In genomic region chr3:105705561-105705960, GRCm38 (mm10) we compare ENCODE assay signal across 8 mouse cellular contexts. TPM values are rescaled to one million over a fixed set of nuclear protein-coding genes. Genes with fewer than 3 reads are reported as not detected.
DNase-seq lines count a peak whose midpoint lies in the region; ATAC-seq and TF ChIP-seq lines count a peak whose summit lies in the region.

No protein-coding gene starts in this region.

- peaks cover 6% of the 10 kb centered on the region for H3K79me3 ChIP-seq in C2C12 (ENCODE audit: low read depth)

- DNase-seq in gastrocnemius, adult 2 months, result no peak
- DNase-seq in gastrocnemius, postnatal 25 days, result no peak
- no peak for DNase-seq in liver, embryonic 14.5 days (ENCODE audit: low read depth in 3 of 3, low spot score in 3 of 3)
- no peak for DNase-seq in embryo, embryonic 10.5 days (ENCODE audit: low spot score)
- no peak for DNase-seq in yolk sac, embryonic 10.5 days (ENCODE audit: low spot score)
- no peak for DNase-seq in left cerebral cortex, adult 8-10 months (ENCODE audit: low spot score in 2 of 2)

- WGBS in forebrain, embryonic 15.5 days, result 25% methylated on average over 3 of the region's 3 CpGs
- WGBS in liver, embryonic 14.5 days (ENCODE audit: insufficient replicate concordance), result 33% methylated on average over 3 of the region's 3 CpGs

- H3K27me3 ChIP-seq in C2C12 (ENCODE audit: control insufficient read depth, insufficient read depth, insufficient read length), result no peaks in the 10 kb centered on the region
- H3K27me3 ChIP-seq in forebrain, embryonic 15.5 days, result no peaks in the 10 kb centered on the region; the same call in 1 of the 2 replicates
- peaks cover 18% of the 10 kb centered on the region for H3K27me3 ChIP-seq in liver, embryonic 14.5 days (ENCODE audit: control insufficient read depth, insufficient read depth, low read length)

- no peaks in the 10 kb centered on the region for H3K9me3 ChIP-seq in forebrain, embryonic 15.5 days
- no peaks in the 10 kb centered on the region for H3K9me3 ChIP-seq in liver, embryonic 14.5 days (ENCODE audit: control insufficient read depth, low read length)

- intact Hi-C loops in gastrocnemius, adult 2 months (cut with DNase I), result loop anchor here (1.0 kb wide), 1 partner anchor 9 kb away; no protein-coding TSS in a partner anchor

- H3K4me3 ChIP-seq in gastrocnemius, adult 2 months, result peak overlapping the region; percentile 81
- H3K4me3 ChIP-seq in C2C12 (ENCODE audit: insufficient read depth, poor library complexity, severe bottlenecking), result peak overlapping the region; percentile 36
- peak overlapping the region; percentile 49 for H3K4me3 ChIP-seq in forebrain, embryonic 15.5 days
- H3K4me3 ChIP-seq in liver, embryonic 14.5 days (ENCODE audit: insufficient read depth in 1 of 2, low read depth in 2 of 2, low read length in 2 of 2), result peak overlapping the region; percentile 63 to 66; a peak in 3 of 4 replicates

- peak overlapping the region; percentile 49 for H3K9ac ChIP-seq in forebrain, embryonic 15.5 days (replicated peaks)
- peak overlapping the region; percentile 67 for H3K9ac ChIP-seq in liver, embryonic 14.5 days (replicated peaks)

- TF ChIP-seq CTCF in gastrocnemius, adult 2 months (IDR thresholded peaks at IDR 0.05), result no peak
- no peak for TF ChIP-seq CTCF in C2C12 (IDR thresholded peaks at IDR 0.05; ENCODE audit: control insufficient read depth, insufficient read depth, insufficient read length)
- TF ChIP-seq CTCF in liver, embryonic 14.5 days (IDR thresholded peaks at IDR 0.05; ENCODE audit: low read depth), result no peak

- peaks cover 32% of the 10 kb centered on the region for H3K79me2 ChIP-seq in C2C12 (ENCODE audit: control insufficient read depth, insufficient read depth)

- no peak for ATAC-seq in forebrain, embryonic 15.5 days (replicated peaks)
- no peak for ATAC-seq in liver, embryonic 14.5 days (ENCODE audit: insufficient read depth)

- TF ChIP-seq EP300 in liver, embryonic 14.5 days (IDR thresholded peaks at IDR 0.05; ENCODE audit: low read depth), result no peak

- peaks cover 2% of the 10 kb centered on the region for H3K36me3 ChIP-seq in C2C12 (ENCODE audit: control insufficient read depth, insufficient read depth)
- H3K36me3 ChIP-seq in forebrain, embryonic 15.5 days, result no peaks in the 10 kb centered on the region
- H3K36me3 ChIP-seq in liver, embryonic 14.5 days (replicated peaks; ENCODE audit: control insufficient read depth, insufficient read depth, low read depth), result no peaks in the 10 kb centered on the region

- H3K27ac ChIP-seq in gastrocnemius, adult 2 months, result peak overlapping the region; percentile 92
- H3K27ac ChIP-seq in forebrain, embryonic 15.5 days (replicated peaks), result peak overlapping the region; percentile 62; the same call in 1 of the 2 replicates
- no peak overlapping the region for H3K27ac ChIP-seq in liver, embryonic 14.5 days

- H3K4me1 ChIP-seq in forebrain, embryonic 15.5 days, result peaks cover 34% of the 10 kb centered on the region
- peaks cover 26 to 28% of the 10 kb centered on the region in 2 experiments for H3K4me1 ChIP-seq in liver, embryonic 14.5 days (replicated peaks; ENCODE audit: control insufficient read depth in 2 of 2, insufficient read depth in 2 of 2, low read length in 1 of 2)

- peak overlapping the region; percentile 82 for H3ac ChIP-seq in C2C12 (ENCODE audit: control insufficient read depth, insufficient read length, low read depth)

- H3K4me2 ChIP-seq in forebrain, embryonic 15.5 days (replicated peaks), result peak overlapping the region; percentile 96
- H3K4me2 ChIP-seq in liver, embryonic 14.5 days (ENCODE audit: low read depth), result peak overlapping the region; percentile 100

TF ChIP-seq in C2C12, 6 proteins besides CTCF, POLR2A, EP300 and RAD21:
- no peak for TF ChIP-seq MYOD1 (IDR thresholded peaks at IDR 0.05; ENCODE audit: control insufficient read depth, insufficient read length, low read depth)
- TF ChIP-seq FOSL1 (IDR thresholded peaks at IDR 0.05; ENCODE audit: insufficient read depth, low read length, poor library complexity, severe bottlenecking), result no peak
- no peak for TF ChIP-seq MAX (IDR thresholded peaks at IDR 0.05)
- TF ChIP-seq CEBPB (IDR thresholded peaks at IDR 0.05; ENCODE audit: low read depth), result no peak
- no peak for TF ChIP-seq MYOG (IDR thresholded peaks at IDR 0.05; ENCODE audit: control insufficient read depth, extremely low read depth, insufficient read length)
- no peak for TF ChIP-seq USF1 (IDR thresholded peaks at IDR 0.05; ENCODE audit: low read depth)

RNA-seq across cellular contexts. Expression of gene Inka2, which starts 1.2 kb away (rescaled TPM):
- total RNA-seq in gastrocnemius, adult 2 months (2021), result 1 to 10 TPM; 2.9 to 4.5 TPM
- 1 to 10 TPM; 2.6 to 6.0 TPM for total RNA-seq in gastrocnemius, postnatal 25 days (2021)
- 6.3 TPM for polyA plus RNA-seq in C2C12 (2012; fragmentation: generic; extraction: Trizol)
- polyA plus RNA-seq in forebrain, embryonic 15.5 days (2015; fragmentation: Nextera tagmentation; extraction: Ambion mirVana), result 3.1 and 3.3 TPM in 2 replicates
- polyA plus RNA-seq in liver, embryonic 14.5 days (2012; rRNA removed), result 0.17 and 0.25 TPM in 2 replicates
- polyA plus RNA-seq in liver, embryonic 14.5 days (2014; fragmentation: Nextera tagmentation; extraction: Ambion mirVana), result 0.03 and 0.16 TPM in 2 replicates
- 10 to 100 TPM; 88.1 to 95.4 (median 93.2) TPM for total RNA-seq in left cerebral cortex, adult 8-10 months (2022)

RNA-seq across cellular contexts. Expression of gene Ddx20, which starts 18.2 kb away (rescaled TPM):
- 10 to 100 TPM; 10.7 to 10.9 TPM for total RNA-seq in gastrocnemius, adult 2 months (2021)
- total RNA-seq in gastrocnemius, postnatal 25 days (2021), result 1 to 10 TPM; 7.8 to 8.1 TPM
- 15.7 TPM for polyA plus RNA-seq in C2C12 (2012; fragmentation: generic; extraction: Trizol)
- 31.6 and 33.6 TPM in 2 replicates for polyA plus RNA-seq in forebrain, embryonic 15.5 days (2015; fragmentation: Nextera tagmentation; extraction: Ambion mirVana)
- 5.6 and 8.1 TPM in 2 replicates for polyA plus RNA-seq in liver, embryonic 14.5 days (2012; rRNA removed)
- 19.6 and 21.2 TPM in 2 replicates for polyA plus RNA-seq in liver, embryonic 14.5 days (2014; fragmentation: Nextera tagmentation; extraction: Ambion mirVana)
- total RNA-seq in left cerebral cortex, adult 8-10 months (2022), result 10 to 100 TPM; 12.9 to 14.6 (median 13.5) TPM

Comparison
In these comparisons a context has a peak if more than half of its experiments do, and no peak if none do; other contexts are left out.
1. RNA of gene Inka2, which starts 1.2 kb away (total RNA-seq): 88.1 to 95.4 TPM in left cerebral cortex, adult 8-10 months; 2.6 to 6.0 TPM in gastrocnemius, postnatal 25 days and 2.9 to 4.5 TPM in gastrocnemius, adult 2 months; every median in the first group is over 10 times any median in the second.
2. Peak in every context shown above with its lines, with median percentiles within 50 percentile points of each other: H3K4me3 ChIP-seq.